Mouse (Mus musculus): ENCODE measurements around the gene Diras1. TPM values are rescaled to one million over a fixed set of nuclear protein-coding genes. Genes with fewer than 3 reads are reported as not detected.
A peak's percentile ranks its signal among the peaks of the same experiment; 100 is the strongest.
"Not testable (repeated sequence)": the region's sequence is repeated elsewhere in the genome, so short reads cannot be mapped to it uniquely, and the experiment has no call there.

Gene Diras1
- 2.1 and 2.3 TPM in 2 replicates for total RNA-seq (2021)
- long read RNA-seq, experiment 1, partial matches to known transcripts = 0 of 3 reads
- long read RNA-seq, experiment 1, other reads (novel, unspliced or antisense) = 2 of 3 reads
- long read RNA-seq, experiment 2, partial matches to known transcripts = 0 of 2 reads
- long read RNA-seq, experiment 2, other reads (novel, unspliced or antisense) = 0 of 2 reads

DNA sequence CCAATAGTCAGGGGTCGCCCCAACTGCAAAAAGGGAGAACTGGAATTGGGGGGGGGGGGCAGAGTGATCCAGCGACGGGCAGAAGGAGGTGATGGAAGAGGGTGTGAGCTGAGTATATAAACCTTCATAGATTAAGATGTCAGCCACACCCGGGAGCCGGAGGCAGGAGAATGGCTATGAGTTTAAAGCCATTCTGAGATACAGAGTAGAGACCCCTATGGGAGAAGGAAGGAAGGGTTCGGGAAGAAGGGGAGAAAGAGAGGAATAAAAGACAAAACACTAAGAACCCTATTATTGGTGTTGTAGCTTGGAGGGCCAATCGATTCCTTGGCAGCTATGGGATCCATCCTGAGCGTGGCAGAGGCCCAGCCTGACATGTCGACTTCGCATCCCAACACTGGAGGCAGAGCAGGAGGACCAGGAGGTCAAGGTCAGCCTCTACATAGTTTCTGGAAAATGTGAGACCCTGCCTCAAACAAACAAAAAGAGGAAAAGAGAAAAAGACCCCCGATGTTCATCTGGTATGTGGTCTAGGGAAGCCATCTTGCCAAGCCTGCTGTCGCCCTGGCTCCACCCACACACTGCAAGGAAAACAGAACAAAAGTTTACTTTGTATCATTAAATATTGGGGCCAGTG is at the start of gene Diras1:
Gene Diras1 (minus strand): TSS at position 24 of the 637 bp plus-strand sequence.
- DNase-seq = no peak

DNA sequence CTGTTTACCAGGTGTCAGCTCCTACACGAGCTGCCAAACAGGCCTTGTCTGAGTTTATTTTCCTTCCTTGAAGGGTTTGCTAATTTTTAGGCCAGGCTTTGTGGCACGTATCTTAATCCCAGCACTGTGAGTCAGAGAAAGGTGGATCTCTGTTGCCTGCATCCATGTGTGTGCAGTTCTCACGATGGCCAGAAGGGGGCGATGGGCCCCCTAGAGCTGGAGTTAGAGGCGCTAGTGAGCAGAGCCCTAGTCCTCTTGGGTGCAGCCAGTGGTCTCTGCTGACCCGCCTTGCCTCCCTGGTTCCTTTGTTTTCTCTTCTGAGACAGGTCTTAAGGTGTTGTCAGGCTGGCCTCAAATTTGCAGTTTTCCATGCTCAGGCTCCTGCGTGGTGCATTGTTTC is 48.0 kb upstream of the Diras1 start:
- DNase-seq = peak; percentile 49

DNA sequence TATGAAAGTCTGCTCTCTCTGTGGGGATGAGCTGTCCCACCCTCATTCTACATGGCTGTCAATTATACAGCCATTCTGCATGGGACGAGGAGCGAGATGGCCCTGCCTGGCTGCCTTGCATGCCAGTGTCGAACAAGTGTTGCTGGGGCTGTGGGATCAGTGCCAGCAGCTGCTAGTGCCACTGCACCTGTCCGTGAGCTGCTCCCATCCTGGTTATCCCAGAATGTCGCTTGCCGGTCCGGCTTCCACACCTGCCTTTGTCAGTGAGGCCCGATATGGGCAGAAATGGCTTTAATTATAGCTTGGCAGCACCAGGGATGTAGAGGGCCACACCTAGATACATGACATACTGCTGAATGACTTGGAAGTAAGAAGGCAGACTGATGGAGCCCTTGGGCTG is 46.8 kb upstream of the Diras1 start:
- no peak for DNase-seq

DNA sequence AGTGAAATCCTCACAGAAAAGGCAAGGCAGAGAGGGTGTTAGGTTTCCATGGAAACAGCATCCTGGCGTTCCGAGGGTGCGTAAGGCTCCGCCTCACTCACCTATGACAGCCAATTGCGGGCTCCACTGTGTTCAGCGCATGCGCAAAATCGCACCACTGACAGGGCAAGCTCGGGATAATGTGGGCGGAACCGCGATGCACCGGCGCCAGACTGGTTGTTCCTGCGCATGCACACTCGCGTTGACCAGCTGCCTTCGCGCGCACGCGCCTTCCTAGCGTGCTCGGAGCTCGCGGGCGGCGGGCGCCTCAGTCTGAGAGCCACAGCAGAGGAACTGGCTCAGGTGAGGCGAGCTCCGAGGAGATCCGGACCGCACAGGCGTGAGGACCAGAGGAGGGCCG is 44.4 kb upstream of the Diras1 start, which contains the start of gene Thop1:
Gene Thop1 (plus strand): TSS at position 200 of the 400 bp plus-strand sequence.
- DNase-seq = peak; percentile 99

DNA sequence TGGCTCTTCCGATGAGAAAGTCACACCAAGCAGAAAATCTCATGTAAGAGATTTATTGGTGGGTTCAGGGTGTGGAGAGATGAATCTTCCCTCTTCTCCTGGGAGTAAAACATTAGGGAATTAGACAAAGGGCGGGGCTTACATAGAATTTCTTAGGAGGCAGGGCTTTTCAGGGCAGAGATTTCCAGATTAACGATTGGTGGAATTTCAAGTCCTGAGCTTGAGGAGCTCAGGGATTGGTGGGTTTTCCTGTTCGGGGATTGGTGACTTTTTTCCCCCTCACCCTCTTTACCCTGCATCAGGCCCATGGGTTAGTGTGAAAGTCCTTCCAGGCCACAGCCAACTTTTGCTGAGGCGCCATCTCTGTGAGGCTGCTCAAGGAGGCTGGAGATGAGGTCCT is 43.2 kb upstream of the Diras1 start:
- no peak for DNase-seq

DNA sequence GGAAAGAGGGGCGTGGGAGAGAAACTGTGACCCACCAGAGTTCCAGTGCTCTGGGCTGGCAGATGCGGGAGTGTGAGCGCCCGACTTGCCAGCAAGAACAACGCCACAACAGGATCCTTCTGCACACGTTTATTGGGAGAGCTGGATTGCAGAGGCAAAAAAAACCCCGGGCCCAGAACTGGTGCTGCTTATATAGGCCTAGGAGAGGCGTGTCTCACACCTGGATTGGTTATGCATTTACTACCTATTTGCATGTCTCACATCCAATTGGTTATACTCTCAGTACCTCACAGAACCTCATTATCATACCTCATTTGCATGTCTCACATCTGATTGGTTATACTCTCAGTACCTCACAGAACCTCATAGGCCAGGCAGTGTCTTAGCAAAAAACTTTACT is 39.1 kb upstream of the Diras1 start:
- not testable (repeated sequence) for DNase-seq

DNA sequence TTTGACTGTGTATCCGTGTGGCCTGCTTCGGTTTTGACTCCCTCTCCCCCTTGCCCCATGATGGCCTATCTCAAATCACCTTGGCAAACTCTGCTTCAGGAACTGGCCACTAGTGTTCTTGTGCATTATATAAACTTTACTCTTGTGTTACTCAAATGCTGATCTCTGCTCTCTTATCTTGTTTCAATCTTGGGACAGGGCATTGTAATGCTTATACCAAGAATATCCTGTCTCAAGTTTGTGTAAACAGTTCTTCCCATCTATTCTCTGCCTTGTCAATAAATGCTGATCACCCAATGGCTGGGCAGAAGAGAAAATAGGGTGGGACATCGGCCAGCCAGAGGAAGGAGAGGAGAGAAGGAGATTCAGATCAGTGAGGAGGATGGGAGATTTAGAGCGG is 37.2 kb upstream of the Diras1 start:
- no peak for DNase-seq

DNA sequence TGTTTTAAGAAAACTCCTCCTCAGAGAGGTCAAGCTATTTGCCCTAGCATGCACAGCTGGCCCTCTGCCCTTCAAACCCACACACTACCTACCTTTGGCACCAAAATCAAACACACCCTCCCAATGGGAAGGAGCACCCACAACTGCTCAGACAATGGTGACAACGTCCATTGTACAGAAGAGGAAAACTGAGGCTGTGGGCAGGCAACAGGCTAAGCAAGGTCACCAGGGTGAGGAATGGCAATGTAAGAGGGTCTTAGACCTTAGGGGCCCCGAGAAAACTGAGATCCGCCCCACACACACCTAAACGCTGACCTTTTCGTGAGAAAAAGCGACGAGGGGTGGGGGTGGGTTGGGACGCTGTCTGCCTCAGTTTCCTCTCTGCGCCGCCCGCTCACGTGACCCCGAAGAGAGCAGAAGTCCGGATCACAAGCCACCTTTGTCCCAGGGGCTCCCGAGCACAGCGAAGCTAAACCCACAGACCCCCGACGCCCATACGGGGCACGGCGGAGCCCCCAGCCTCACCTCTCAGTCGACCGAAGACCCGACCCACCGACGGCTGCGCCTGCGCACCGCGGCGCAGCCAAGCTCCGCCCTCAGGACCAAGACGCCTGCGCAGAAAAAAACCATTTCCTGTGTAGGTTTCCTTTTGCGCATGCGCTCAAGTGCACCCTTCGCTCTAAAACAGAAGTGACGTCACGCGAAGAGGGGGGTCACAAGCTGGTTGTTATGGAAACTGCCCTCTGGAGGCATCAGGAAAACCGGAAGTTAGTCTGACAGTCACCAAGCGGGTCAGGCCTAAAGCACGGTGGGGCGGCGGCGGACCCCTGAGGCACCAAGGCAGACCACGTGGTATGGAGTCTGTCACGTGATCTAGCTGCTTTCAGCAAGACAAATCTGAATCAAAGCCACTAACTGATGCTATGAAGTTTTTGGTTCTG is 34.4 kb upstream of the Diras1 start, which contains the start of gene Sgta:
Gene Sgta (minus strand): TSS at position 579 of the 941 bp plus-strand sequence.
- peak; percentile 99 for DNase-seq

DNA sequence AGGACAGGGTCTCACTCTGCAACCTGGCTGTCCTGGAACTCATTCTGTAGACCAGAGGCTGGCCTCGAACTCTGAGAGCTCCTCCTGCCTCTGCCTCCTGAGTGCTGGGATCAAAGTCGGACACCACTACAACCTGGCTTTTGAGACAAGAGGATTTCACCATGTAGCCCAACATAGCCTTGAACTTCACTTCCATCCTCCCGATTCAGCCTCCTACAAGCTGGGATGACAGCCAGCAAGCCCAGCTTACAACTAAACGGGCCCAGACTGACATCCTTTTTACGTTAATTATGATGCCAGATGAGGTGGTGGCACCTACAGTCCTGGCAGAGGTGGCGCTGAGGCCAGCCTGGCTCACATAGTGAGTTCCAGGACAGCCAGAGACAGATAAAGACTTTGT is 33.4 kb upstream of the Diras1 start:
- DNase-seq = no peak

DNA sequence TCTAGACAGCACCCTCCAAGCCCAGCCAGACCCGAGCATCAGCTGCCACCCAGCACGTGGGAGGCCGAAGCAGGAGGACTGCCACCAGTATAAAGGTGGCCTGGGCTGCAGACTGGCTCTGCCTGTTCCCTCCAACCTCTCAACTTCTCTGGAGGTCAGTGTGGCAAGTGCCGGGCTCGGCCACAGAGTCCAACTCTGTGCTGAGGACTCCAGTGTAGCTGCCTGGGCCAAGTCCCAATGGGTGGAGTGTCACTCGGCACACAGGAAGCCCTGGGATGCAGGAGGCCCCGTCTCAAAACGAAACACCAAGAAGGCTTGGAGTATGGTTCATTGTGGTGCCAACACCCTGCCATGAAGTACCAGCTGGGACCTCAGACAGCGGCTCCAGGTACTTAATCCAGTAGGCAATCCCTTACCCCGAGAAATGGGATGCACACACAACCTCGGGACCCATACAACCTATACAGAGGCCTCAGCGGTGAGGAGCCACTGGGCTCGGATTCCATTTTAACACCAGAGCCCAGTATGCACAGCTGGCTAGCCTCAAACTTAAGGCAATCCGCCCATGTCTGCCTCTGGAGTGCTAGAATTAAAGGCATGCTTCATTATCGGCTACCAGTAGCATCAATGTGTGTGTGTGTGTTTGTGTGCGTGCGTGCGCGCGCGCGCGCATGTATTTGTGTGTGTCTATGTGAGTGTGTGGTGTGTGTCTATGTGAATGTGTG is 32.1 kb upstream of the Diras1 start:
- peak; percentile 65 for DNase-seq

DNA sequence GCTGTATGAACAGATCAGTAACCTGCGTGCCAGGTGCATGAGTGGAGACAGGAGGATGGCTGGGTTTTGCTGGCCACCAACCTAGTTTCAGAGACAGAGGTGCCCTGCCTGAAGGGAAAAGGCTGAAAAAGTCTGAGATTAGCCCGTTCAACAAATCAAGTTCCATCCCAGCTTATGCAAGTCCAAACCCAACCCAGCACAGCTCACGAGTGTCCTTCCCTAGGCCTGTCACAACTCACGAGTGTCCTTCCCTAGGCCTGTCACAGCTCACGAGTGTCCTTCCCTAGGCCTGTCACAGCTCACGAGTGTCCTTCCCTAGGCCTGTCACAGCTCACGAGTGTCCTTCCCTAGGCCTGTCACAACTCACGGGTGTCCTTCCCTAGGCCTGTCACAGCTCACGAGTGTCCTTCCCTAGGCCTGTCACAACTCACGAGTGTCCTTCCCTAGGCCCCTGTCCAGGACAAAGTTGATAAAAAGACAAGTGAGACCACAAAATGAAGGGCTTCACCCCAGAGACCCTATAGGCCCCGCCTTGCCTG is 30.4 kb upstream of the Diras1 start:
- peak; percentile 54 for DNase-seq

DNA sequence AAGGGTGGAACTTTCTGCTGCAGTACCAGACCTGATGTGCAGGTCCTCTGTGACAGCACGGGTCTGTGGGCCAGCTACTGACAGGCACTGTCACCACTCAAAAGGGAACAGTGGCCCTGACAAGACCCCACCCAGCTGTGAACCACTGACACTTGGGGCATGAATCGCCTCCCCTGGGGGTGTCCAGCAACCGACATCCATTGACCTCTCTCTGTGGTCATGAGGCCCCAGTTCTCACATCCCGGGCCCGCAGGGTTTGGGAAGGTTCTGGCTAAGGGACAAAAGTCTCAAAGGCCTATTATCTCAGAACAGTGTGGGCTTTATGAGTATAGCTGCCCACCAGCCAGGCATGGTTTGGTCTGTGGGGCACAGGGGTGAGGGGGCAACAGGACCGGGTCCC is 29.7 kb upstream of the Diras1 start:
- no peak for DNase-seq

DNA sequence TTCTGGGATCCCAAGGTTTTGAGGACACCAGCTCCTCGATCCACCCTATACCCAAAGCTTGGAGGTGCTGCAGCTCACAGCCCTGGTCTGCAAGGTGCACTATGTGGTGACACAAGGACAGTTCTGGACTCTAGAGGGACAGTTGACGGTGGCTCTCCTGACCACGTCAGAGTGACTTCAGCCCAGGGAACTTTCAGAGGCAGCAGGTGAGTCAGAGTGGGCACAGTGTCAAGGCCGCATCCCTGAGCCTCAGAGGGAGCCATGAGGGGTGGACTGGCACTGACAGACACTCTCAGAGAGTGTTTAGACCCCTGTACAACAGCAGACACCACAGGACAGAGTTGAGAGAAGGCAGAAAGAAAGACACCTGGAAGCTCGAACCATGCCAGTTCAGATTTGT is 27.1 kb upstream of the Diras1 start:
- DNase-seq = peak; percentile 76

DNA sequence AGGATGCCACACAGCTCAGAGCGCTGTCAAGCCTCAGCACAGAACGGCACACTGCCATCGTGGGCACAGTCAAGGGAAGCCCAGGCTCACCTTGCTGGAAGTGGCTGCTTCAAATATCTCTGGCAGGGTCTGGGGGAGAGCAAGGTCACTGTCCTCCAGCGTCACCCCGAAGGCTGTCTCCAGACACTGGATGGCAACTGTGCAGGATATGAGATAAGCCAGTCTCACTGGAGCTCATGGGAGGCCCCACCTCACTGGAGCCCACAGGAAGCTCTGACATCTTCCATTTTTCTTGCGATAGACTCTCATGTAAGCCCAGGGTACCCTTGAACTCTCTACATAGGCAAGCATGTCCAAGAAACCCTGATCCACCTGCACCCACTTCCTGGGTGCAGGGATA is 25.7 kb upstream of the Diras1 start:
- DNase-seq = no peak

DNA sequence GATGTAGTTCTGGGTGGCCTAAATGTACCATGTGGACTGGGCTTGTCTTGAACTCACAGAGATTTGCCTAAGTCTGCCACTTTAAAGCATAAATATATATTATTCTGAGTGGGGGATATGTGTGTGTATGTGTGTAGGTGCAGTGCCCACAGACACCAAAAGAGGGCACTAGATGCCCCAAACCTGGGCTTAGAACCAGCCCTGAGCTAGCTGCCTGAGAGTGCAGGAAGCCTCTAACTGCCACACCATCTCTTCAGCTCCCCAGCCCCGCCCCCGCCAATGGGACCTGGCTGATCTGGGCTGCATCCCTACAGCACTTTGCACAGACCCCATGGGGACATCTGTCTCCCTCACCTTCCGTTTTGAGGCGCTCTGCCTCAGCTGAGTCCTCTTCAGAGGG is 25.2 kb upstream of the Diras1 start:
- peak; percentile 52 for DNase-seq

DNA sequence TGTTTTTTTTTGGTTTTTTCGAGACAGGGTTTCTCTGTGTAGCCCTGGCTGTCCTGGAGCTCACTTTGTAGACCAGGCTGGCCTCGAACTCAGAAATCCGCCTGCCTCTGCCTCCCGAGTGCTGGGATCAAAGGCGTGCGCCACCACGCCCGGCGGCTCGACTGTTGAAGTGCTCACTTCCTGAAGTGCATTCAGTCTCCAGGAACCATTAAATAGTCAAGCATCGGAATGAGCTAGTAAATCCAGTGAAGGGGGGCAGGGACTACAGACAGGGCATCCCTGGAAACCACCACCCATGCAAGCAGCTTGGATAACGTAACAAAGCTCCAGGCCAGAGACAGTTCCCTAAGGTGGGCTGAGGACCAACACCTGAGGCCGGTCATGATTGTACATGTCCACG is 19.8 kb upstream of the Diras1 start:
- DNase-seq = not testable (repeated sequence)

DNA sequence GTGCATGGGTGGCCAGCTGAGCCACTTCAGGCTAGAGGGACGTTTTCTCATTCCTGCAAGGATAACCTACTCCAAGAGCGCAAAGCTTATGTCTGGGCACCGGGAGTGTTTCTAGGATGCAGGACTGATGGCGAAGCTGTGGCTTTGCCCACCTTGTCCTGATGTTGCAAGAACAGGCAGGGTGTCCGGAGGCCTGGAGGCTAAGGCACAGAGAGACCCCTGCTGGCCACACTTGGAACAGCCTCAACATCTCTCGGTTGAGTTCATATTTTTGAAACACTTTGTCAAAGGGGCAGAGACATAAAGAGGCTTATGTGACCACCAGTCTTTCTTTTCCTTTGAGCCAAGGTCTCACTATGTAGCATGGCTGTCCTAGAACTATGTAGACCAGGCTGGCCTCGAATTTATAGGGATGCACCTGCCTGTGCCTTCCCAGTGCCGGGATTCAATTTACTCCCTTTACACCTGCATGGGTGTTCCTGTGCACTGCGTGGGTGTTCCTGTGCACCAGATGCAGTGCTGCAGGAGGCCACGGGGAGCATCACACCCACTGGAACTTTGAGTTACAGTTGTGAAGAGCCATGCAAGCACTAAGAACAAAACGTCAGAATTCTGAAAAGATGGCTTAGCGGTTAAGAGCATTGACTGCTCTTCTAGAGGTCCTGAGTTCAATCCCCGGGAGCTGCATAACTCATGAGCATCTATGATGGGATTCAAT is 16.2 kb upstream of the Diras1 start:
- peak; percentile 86 for DNase-seq

DNA sequence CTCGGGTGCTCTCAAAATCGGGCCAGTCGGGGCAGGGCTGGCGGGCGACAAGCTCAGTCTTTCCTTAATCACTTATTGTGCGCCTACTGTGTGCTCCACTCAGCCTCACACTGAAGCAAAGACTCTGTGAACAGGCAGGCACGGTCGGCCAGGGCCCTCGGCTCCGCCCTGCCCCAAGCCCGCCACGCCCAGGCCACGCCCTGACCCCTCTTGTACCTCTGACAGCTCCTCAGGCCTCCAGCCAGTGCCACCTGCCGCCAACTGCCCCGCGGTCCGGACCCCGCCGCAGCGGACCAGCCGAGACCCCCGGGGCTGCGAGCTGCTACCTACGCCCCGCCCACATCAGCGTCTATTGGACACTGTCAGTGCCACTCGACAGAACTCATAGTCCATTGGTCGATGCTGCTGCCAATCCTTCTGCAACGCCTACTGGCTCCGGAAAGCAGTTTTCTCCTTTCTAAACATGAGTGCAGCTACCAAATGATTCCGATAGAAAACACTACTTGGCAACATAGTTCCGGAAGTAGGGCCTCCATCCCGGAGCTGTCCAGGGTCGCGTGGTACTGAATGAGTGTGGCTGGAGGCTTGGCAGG is 11.6 kb upstream of the Diras1 start, which contains the start of gene Slc39a3:
Gene Slc39a3 (minus strand): TSS at position 439 of the 593 bp plus-strand sequence.
- DNase-seq = peak; percentile 98

DNA sequence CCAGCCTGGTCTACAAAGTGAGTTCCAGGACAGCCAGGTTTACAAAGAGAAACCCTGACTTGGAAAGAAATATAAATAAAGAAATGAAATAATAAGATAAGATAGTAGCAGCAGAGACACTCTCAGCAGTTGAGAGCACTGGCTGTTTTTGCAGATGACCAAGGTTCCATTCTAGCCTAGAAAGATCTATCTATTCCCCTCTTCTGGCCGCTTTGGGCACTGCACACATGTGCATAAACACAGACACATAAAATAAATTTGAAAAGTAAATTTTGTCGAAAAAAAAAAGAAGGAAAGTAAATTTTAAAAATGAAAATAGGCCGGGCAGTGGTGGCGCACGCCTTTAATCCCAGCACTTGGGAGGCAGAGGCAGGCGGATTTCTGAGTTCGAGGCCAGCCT is 10.8 kb upstream of the Diras1 start:
- peak; percentile 59 for DNase-seq

DNA sequence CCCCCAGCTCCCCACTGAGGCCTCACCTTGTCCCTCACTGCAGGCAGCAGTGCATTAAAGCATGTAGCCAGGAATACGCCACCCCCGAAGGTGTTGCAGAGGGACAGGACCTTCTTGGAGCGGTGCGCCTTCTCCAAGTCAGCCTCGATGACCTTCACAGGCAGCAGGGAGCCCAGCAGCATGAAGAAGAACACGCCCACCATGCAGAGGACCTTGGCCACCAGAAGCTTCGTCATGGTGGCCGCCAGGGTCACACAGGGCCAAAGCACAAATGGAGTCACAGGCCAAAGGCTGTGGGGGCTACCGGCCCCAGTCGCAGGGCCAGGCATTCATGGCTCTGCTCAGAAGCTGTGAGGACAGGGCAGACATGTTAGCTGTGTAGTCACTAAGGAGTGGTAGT is 8.1 kb upstream of the Diras1 start:
- DNase-seq = peak; percentile 74

DNA sequence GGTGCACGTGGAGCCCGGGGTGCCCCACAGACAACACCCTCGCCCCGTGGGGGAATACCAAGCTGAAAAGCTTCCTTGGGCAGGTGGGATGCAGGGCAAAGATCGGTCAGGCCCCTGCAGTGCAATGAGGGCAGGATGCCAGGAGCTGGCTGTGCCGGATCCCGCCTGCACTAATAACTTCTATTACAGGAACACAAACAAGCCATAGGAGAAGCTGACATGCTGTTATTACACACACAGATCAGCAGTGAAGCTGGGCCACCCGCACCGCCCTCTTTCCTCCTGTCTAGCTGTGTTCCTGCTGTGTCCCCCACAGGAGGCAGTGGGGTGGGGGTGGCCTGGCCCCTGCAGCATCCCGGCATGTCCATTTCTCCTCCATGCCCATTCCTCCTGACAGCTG is 3.6 kb upstream of the Diras1 start:
- DNase-seq = no peak

All from adrenal gland, postnatal 14 days (tissue).